Mouse (Mus musculus) cerebellum, postnatal 4 days (tissue): Measurements from ENCODE around the gene Slc16a11.

Source experiments
- DNase-seq, 2 experiments: peaks; one replicate each; pipeline ENCODE4 v3.0.0; 2022; ENCODE audit warnings: low spot score in 2 of 2, mixed read lengths in 1 of 2

The Slc16a11 gene

DNA sequence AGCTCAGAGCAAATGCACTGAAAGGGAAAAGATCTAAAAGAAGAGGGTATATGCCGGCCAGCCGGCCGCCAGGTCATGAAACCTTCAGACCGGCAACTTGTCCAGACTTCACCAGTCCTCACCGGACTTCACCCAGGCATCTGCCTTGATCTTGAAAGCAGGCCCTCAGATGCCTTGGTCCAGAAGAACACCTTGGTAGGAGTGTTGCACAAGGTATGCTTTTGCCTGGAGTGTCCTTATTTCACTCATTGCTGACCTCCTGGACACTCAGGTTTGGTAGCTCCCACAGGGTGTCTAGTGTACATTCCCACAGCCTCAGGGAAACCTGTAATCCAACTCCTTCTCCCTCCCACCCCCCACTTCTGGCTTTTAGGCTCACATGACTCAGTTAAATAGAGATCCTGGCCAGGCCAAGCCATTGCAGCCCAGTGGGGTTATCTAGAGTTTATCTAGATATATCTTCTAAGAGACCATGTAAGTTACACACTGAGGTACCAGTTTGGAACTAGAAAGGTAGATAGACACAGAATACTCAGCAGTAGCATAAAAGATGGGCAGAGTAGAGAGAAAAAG, 12.4 kb upstream of the Slc16a11 start:
- DNase-seq = no peak

DNA sequence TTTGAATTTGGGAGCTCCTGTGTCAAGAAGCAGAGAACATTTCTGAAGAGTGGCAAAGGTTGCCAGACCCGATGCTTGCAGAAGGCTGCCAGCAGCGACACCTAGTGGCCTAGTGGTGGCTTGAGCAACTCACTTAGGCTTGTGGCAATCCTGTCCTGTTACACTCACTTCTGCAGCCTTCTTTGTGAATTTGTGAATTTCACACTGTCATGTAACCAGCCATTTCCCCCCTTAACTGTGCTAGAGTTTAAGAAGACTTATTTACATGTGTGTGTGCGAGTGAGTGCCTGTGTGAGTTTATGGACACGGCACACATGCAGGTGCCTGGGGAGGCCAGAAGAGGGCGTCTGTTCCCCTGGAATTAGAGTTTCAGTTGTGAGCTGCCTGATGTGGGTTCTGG, 10.9 kb upstream of the Slc16a11 start:
- peak; percentile 76 to 87 for DNase-seq

DNA sequence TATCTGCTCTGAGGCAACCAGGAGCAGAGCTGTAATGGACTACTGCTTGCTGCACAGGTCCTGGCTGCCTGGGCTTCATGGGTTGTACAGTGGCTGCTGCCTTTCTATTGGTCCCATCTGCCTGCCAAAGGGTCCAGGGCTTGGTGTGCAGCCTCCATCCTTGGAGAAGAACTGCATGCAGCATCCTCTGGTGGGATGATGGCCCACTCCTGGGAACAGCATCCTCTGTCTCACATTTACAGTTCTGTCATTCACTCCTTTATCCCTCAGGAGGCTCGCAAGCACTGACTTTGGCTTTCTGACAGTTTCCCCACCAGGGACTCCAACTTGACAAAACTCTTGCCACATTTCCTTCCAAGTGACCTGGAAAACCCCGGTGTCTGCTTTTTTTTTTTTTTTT, 5.8 kb upstream of the Slc16a11 start:
- DNase-seq = no peak

DNA sequence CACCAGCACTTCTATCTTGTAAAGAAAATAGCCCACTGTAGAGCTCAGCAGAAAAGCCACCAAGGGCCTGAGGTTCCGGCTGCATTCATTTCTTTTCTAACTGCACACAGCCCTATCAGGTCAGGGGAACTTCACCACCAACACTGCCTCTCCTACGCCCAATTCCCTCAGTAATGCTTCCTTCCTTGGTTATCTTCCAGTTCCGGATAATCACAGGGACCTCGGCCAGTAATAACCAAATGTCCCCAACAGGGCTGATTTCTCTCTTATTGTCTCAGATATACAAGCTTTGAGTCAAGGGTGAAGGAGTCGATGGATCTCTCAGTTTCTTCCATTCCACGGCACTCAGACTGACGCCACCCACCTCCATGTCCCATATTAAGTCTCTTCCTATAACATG, 5.3 kb upstream of the Slc16a11 start:
- DNase-seq = no peak

DNA sequence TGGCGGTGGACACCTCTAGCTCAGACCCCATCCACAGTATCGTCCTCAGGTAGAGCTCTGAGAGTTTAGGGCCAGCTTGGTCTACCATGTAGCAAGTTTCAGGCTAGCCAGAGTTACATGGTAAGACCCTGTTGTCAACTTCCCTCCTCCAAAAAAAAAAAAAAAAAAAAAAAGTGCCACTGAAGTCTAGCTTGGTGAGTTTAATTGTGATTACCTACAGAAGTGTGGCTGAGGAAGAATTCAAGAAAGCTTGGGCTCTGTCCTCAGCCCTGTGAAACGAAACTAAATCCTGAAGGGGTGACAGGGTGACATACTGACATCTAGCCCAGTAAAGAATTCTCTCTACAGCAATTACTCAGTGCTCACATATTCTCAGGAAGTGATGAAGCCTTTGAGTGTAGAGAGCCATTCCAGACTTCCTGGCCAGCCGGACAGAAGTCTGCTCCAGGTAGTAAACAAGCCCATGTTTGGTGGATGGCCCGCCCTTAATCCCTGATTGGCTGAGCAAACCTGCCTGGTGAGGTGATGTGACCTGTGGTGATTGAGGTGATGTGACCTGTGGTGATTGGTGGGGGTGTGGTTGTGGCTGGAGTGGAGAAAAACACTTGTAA, 3.7 kb upstream of the Slc16a11 start:
- DNase-seq = no peak

GRCm38 (mm10) chr11:70210681-70211080, 1.9 kb upstream of the Slc16a11 start:
- DNase-seq = no peak

DNA sequence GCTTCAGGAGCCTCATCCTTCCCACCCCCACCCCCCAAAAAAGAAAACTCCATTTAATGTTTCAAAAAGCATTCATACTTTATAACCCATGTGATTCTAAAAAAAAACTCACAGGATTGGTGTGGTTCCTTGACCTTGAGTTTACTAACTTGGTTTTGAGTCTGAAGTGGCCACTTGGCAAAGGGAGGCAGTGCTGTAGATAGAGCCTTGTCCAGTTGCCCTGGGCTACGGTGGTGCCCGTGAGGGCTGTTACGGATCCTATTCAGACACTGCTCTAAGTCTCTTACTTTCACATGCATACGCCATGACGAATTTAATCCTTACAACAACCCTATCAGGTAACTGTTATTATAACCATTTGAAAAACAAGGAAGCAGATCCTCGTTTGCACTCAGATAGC, 580 bp upstream of the Slc16a11 start:
- peak in 1 of 2 experiments; percentile 15 for DNase-seq

DNA sequence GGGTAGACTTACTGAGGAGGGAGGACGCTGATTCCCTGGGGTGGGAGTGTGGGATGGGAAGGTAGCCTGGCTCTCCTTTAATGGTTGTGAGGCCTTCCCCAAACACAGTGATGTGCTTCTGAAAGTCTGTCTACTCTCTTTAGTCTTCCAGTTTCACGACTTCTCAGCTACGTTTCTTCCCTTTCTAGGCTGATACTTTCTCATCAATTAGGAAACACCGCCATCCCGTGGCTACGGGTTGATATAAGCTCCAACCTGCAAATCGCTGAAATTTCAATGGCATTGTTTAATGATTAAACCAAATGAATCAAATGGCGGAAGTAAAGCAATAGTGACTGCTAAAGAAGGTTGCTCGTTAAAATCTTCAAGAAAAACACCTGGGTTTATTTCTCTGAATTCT, 344 bp downstream of the Slc16a11 start:
- DNase-seq = peak in 1 of 2 experiments; percentile 69

GRCm38 (mm10) chr11:70213736-70214135, 1.2 kb downstream of the Slc16a11 start:
- DNase-seq = no peak

DNA sequence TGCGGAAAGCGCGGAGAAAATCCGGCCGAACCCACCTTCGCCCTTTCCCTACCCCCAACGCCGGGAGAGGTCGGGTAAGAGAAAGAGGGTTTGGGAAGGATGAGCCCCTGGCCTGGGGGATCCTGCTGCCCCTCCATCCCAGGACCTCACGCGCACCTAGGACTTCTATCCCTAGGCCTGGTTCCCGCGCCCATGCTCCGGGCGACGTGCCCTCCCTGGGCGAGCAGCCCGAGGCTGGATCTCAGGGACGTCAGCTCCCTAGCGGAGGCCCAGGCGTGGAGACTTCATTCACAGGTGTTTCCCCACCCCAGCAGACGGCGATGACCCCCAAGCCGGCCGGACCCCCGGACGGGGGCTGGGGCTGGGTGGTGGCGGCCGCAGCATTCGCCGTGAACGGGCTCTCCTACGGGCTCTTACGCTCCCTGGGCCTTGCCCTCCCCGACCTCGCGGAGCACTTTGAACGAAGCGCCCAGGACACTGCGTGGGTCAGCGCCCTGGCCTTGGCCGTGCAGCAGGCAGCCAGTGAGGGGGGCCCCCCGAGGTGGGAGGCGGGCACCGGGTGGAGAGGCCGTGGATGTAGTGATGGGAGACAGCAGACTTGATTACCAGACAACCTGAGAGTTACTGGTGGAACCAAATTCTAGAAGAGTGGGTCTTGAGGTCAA, 1.8 kb downstream of the Slc16a11 start:
- no peak for DNase-seq

GRCm38 (mm10) chr11:70214856-70215209, 2.3 kb downstream of the Slc16a11 start:
- no peak for DNase-seq

DNA sequence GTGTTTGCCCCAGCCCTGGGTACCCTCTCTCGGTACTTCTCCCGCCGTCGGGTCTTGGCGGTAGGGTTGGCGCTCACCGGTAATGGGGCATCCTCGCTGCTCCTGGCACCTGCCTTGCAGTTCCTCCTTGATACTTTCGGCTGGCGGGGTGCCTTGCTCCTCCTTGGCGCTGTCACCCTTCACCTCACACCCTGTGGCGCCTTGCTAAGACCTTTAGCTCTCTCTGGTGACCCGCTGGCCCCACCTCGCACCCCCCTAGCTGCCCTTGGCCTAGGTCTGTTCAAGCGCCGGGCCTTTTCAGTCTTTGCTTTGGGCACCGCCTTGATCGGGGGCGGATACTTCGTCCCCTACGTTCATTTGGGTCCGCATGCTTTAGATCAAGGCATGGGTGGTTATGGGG, 2.7 kb downstream of the Slc16a11 start:
- no peak for DNase-seq

GRCm38 (mm10) chr11:70216103-70216502, 3.6 kb downstream of the Slc16a11 start:
- no peak for DNase-seq

DNA sequence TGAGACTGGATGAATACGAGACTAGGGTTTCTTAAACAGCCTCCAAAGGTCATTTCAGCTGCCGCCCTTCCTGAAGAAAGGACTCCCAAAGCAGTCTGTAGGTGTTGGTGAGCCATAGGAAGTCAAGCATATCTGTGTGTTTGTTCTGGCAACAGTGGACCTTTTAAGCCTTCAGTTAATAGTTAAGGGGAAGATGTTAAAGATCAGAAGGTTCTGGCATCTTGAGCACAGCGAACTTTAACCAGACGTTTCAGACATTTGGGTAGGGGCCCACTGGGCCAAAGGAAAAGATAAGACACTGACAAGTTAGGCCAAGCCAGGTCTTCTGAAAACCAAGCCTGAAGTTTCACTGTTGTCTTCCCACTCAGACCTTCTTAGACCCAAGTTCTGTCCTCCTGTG, 5.5 kb downstream of the Slc16a11 start:
- no peak for DNase-seq

DNA sequence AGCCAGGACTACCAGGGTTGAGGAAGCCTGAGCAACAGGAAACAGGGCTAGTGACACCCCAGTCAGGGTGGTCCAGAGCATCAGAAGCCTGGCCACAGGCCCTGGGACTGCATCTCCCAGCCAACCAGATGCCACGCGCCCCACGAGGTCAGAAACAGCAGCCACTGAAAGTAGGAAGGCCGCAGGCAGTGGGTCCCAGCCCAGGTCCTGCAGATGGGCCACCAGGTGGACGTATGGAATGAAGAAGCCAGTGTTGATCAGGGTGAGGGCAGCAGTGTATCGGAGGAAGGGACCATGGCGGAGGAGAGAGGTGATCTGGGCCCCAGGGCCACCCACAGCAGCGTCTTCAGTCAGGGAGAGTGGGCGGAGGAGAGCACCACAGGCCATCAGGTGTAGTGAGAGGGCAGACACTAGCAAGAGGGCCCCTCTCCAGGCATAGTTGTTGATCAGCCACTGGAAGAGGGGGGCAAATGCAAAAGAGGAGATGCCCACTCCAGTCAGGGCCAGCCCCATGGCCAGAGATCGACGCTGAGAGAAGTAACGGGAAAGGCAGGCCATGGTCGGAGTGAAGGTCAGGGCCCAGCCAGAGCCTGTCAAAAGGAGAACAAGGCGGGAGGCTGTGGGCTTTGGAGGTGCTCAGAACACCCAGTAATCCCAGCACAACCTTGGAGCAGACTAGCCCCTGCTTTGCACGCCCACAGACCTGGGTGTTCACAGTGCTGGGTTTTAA, 6.4 kb downstream of the Slc16a11 start:
- DNase-seq = peak in 1 of 2 experiments; percentile 17

DNA sequence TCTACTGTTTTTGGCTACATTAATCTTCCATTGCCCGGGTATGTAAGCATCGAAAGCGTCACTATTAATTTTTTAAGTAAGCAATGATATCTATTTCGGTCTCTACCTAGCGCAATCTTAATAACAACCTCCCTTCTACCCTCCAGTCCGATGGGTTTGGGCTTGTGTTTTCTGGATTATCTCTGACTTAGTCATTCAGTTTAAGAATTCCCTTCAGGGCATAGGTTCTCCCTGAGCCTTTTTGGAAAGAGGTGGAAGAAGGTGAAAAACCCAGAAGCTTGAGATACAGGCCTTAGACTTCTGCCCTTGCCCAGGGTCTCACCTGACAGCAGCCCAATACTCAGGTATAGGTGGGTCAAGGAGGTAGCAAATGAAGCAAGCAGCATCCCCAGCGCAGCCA, 7.3 kb downstream of the Slc16a11 start:
- DNase-seq = no peak

- DNase-seq = peak; percentile 18 to 39
Measured at GRCm38 (mm10) chr11:70220323-70220722, 7.8 kb downstream of the Slc16a11 start.

DNA sequence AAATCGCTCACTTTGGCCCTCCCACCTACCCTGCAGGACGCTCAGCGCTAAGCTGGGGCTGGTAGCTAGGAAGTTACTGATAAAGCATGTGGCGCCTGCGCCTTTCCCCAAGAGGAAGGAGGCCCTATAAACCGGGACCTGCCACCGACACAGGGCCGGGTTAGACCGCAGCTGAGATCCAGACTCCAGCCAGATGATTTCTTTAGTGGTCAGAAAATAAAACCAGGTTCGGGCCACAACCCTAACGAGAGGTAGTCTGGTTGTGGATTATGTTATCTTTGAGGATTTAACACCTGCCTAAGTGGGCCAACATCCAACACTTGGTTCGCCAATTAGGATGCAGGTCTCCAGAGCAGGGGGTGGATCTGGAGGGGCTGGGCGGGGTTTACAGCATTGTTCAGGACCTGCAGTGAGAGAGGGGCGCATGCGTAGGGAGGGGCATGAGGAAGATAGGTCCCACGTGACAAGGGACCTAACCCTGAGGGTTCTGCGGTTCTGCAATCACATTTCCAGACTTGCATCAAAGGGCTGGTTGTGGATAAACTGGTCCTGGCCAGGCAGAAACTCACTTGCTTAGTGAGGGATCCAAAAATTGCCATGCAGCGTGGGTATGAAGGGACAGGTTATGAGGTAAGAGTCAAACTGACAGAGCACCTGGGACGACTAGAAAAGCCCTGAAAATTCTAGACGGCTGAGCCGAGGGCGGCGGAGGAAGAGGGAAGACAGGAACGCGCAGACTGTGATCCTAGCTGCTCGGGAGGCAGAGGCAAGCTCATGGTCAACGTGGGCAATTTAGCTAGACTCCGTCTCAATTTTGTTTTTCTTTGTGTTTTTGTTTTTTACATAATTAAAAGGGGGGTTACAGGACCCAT, 8.4 kb downstream of the Slc16a11 start, which contains the start of gene Slc16a13:
TSS of gene Slc16a13 (minus strand) at position 334 of the 872 bp plus-strand sequence.
- DNase-seq = peak; percentile 73 to 91

DNA sequence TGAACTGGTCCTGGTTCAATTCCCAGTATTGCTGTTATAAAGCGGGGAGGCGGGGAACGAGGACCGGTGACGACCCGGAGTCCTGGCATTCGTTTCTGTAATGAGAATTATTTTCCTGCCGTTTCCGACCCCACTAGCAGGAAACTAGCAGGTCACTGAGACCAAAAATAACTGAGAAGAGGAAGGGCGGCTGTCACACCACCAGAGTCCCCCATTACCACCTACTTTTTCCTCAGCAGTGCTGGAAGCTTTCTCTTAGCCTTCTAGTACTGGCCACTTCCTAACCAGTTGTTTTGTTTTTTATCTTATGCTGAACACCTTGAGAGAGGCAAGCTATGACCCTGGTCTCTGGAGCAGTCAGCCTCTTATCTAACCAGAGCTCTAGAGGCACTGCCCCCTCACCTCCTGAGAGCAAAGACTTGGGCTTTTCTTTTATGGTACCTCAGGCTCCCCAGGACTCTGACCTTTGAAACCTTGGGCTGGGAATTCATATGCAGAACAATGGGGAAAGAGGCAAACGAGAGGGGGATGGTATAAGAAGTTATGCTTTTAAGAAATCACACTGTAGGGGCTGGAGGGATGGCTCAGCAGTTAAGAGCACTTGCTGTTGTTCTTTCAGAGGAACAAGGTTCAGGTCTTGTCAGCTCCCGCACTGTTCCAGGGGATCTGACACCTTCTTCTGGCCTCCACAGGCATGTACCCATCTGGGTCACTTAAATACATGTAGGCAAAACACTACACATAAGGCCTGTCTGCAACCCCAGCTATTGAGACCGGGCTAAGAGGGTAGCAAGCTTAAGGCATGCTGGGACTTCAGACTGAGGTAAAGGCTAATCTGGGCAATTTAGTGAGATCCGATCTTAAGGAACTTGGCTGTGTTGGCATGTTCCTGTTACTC, 9.3 kb downstream of the Slc16a11 start:
- peak in 1 of 2 experiments; percentile 8 for DNase-seq

GRCm38 (mm10) chr11:70223724-70224123, 11.2 kb downstream of the Slc16a11 start:
- DNase-seq = peak in 1 of 2 experiments; percentile 16
